ENCODE assay signal across 10 mouse cellular contexts in genomic region chr11:89028871-89029405, GRCm38 (mm10). TPM values are rescaled to one million over a fixed set of nuclear protein-coding genes. Genes with fewer than 3 reads are reported as not detected.
DNase-seq lines count a peak whose midpoint lies in the region; ATAC-seq and TF ChIP-seq lines count a peak whose summit lies in the region.
"Had no signal": no experiment of that assay in that cellular context is flagged by ENCODE, and none has a peak within 500 bp of the region (broad histone marks: within the 10 kb centered on the region; RNA-seq: fewer than 3 reads in every experiment).

No protein-coding gene starts in this region.

- no peak overlapping the region for H3K9ac ChIP-seq in kidney, embryonic 14.5 days (ENCODE audit: low read depth, low read length)
- no peak overlapping the region for H3K9ac ChIP-seq in heart, embryonic 16.5 days (ENCODE audit: low read length)
- H3K9ac ChIP-seq in lung, postnatal 0 days (replicated peaks; ENCODE audit: low read depth), result no peak overlapping the region
- peak overlapping the region; percentile 21; the same call in 1 of the 2 replicates for H3K9ac ChIP-seq in stomach, embryonic 16.5 days (ENCODE audit: low read length)
- H3K9ac ChIP-seq: limb, embryonic 12.5 days had no signal

- H3K4me1 ChIP-seq in kidney, embryonic 14.5 days (ENCODE audit: control insufficient read depth, insufficient read depth, low read length), result 0 out of 2 replicates have a peak, but pooled peaks cover 5% of the 10 kb centered on the region
- H3K4me1 ChIP-seq in heart, embryonic 16.5 days (ENCODE audit: control insufficient read depth, insufficient read depth, low read length), result peaks cover 18% of the 10 kb centered on the region
- H3K4me1 ChIP-seq in lung, postnatal 0 days (ENCODE audit: insufficient read depth, low read depth, low read length), result peaks cover 13% of the 10 kb centered on the region; the same call in 1 of the 2 replicates
- H3K4me1 ChIP-seq in stomach, embryonic 16.5 days (ENCODE audit: control insufficient read depth, insufficient read depth, low read length), result peaks cover 13% of the 10 kb centered on the region

- H3K4me2 ChIP-seq in kidney, embryonic 14.5 days (replicated peaks; ENCODE audit: low read depth, low read length), result no peak overlapping the region
- H3K4me2 ChIP-seq in heart, embryonic 16.5 days (ENCODE audit: low read depth, low read length), result 0 out of 2 replicates have a peak overlapping the region, but pooled peaks have one; percentile 6
- H3K4me2 ChIP-seq in lung, postnatal 0 days (replicated peaks; ENCODE audit: low read depth, low read length), result no peak overlapping the region
- no peak overlapping the region for H3K4me2 ChIP-seq in stomach, embryonic 16.5 days (ENCODE audit: low read depth, low read length)
- H3K4me2 ChIP-seq: limb, embryonic 12.5 days had no signal

- no peaks in the 10 kb centered on the region for H3K27me3 ChIP-seq in kidney, embryonic 14.5 days (ENCODE audit: control insufficient read depth, insufficient read depth, low read length)
- no peaks in the 10 kb centered on the region for H3K27me3 ChIP-seq in heart, embryonic 16.5 days (ENCODE audit: control insufficient read depth, insufficient read depth, low read length)
- H3K27me3 ChIP-seq in lung, postnatal 0 days (replicated peaks; ENCODE audit: insufficient read depth, low read length), result no peaks in the 10 kb centered on the region
- H3K27me3 ChIP-seq in stomach, embryonic 16.5 days (ENCODE audit: control insufficient read depth, insufficient read depth, low read length), result no peaks in the 10 kb centered on the region
- H3K27me3 ChIP-seq: limb, embryonic 12.5 days had no signal

- no peak for ATAC-seq in kidney, embryonic 14.5 days (ENCODE audit: low FRiP score, low TSS enrichment)
- peak; percentile 42; the same call in 1 of the 2 replicates for ATAC-seq in heart, embryonic 16.5 days (replicated peaks; ENCODE audit: extremely low read depth, insufficient read depth, low FRiP score)
- ATAC-seq in lung, postnatal 0 days, result peak; percentile 13; the same call in 1 of the 2 replicates
- no peak for ATAC-seq in stomach, embryonic 16.5 days (ENCODE audit: insufficient read depth, low FRiP score)
- ATAC-seq: forebrain, embryonic 16.5 days had no signal

- TF ChIP-seq EP300 in lung, postnatal 0 days (IDR thresholded peaks at IDR 0.05), result peak; percentile 80; the same call in 1 of the 2 replicates

- H3K4me3 ChIP-seq in kidney, embryonic 14.5 days (ENCODE audit: low read length), result no peak overlapping the region
- H3K4me3 ChIP-seq in heart, embryonic 16.5 days (ENCODE audit: low read length), result no peak overlapping the region
- H3K4me3 ChIP-seq in lung, postnatal 0 days (ENCODE audit: low read depth, low read length), result no peak overlapping the region
- no peak overlapping the region for H3K4me3 ChIP-seq in stomach, embryonic 16.5 days (replicated peaks; ENCODE audit: low read length)
- no peak overlapping the region for H3K4me3 ChIP-seq in layer of hippocampus, adult 2 months
- H3K4me3 ChIP-seq: limb, embryonic 12.5 days had no signal

- H3K9me3 ChIP-seq in kidney, embryonic 14.5 days (ENCODE audit: control insufficient read depth, low read length), result no peaks in the 10 kb centered on the region
- H3K9me3 ChIP-seq in heart, embryonic 16.5 days (replicated peaks; ENCODE audit: control insufficient read depth, low read length), result no peaks in the 10 kb centered on the region
- no peaks in the 10 kb centered on the region for H3K9me3 ChIP-seq in lung, postnatal 0 days (ENCODE audit: low read length)
- no peaks in the 10 kb centered on the region for H3K9me3 ChIP-seq in stomach, embryonic 16.5 days (replicated peaks; ENCODE audit: control insufficient read depth, low read length)
- H3K9me3 ChIP-seq: limb, embryonic 12.5 days had no signal

- 54% methylated on average over 10 of the region's 10 CpGs for WGBS in kidney, embryonic 14.5 days
- WGBS in heart, embryonic 16.5 days, result 16% methylated on average over 10 of the region's 10 CpGs
- WGBS in lung, postnatal 0 days, result 22% methylated on average over 10 of the region's 10 CpGs
- WGBS in stomach, embryonic 16.5 days, result 34% methylated on average over 10 of the region's 10 CpGs

- no peaks in the 10 kb centered on the region for H3K36me3 ChIP-seq in kidney, embryonic 14.5 days (ENCODE audit: control insufficient read depth, insufficient read depth, low read length)
- no peaks in the 10 kb centered on the region for H3K36me3 ChIP-seq in heart, embryonic 16.5 days (ENCODE audit: control insufficient read depth, insufficient read depth)
- H3K36me3 ChIP-seq in lung, postnatal 0 days (ENCODE audit: insufficient read depth, low read length), result no peaks in the 10 kb centered on the region
- no peaks in the 10 kb centered on the region for H3K36me3 ChIP-seq in stomach, embryonic 16.5 days (ENCODE audit: control insufficient read depth, insufficient read depth, low read length)
- H3K36me3 ChIP-seq: limb, embryonic 12.5 days had no signal

- intact Hi-C loops in left cerebral cortex, postnatal 36 days (cut with DNase I), result no loop called here

- no peak for DNase-seq in kidney, adult 9 months
- peak; percentile 44 for DNase-seq in lung, postnatal 0 days (ENCODE audit: low spot score)
- DNase-seq in frontal cortex, postnatal 36 days (ENCODE audit: low spot score in 2 of 2), result no peak
- no peak for DNase-seq in left cerebral cortex, postnatal 36 days (ENCODE audit: low spot score in 2 of 2)
- no peak for DNase-seq in layer of hippocampus, adult 2 months (ENCODE audit: low spot score in 2 of 2)

- TF ChIP-seq CTCF in lung, postnatal 0 days (IDR thresholded peaks at IDR 0.05), result no peak
- no peak for TF ChIP-seq CTCF in layer of hippocampus, adult 2 months (conservative IDR thresholded peaks at IDR 0.05)

- peak overlapping the region; percentile 42; the same call in 1 of the 2 replicates for H3K27ac ChIP-seq in kidney, embryonic 14.5 days (ENCODE audit: low read depth, low read length)
- peak overlapping the region; percentile 60 for H3K27ac ChIP-seq in heart, embryonic 16.5 days (ENCODE audit: low read length)
- peak overlapping the region; percentile 62 for H3K27ac ChIP-seq in lung, postnatal 0 days (ENCODE audit: low read length)
- peak overlapping the region; percentile 81 for H3K27ac ChIP-seq in stomach, embryonic 16.5 days (ENCODE audit: low read length)
- no peak overlapping the region for H3K27ac ChIP-seq in layer of hippocampus, adult 2 months
- H3K27ac ChIP-seq: limb, embryonic 12.5 days had no signal

RNA-seq across cellular contexts. Expression of gene Trim25, which starts 29.8 kb away (rescaled TPM):
- polyA plus RNA-seq in kidney, embryonic 14.5 days (2014; fragmentation: Nextera tagmentation; extraction: Ambion mirVana), result 11.5 and 13.2 TPM in 2 replicates
- 18.3 and 22.1 TPM in 2 replicates for polyA plus RNA-seq in heart, embryonic 16.5 days (2015; fragmentation: Nextera tagmentation; extraction: Ambion mirVana)
- polyA plus RNA-seq in lung, postnatal 0 days (2015; fragmentation: Nextera tagmentation; extraction: Ambion mirVana), result 23.5 and 24.3 TPM in 2 replicates
- polyA plus RNA-seq in stomach, embryonic 16.5 days (2015; fragmentation: Nextera tagmentation; extraction: Ambion mirVana), result 27.8 and 29.0 TPM in 2 replicates
- 1 to 10 TPM; 4.1 to 4.9 TPM for total RNA-seq in left cerebral cortex, postnatal 36 days (2021)
- total RNA-seq in layer of hippocampus, adult 2 months (2021), result 1 to 10 TPM; 4.8 to 4.9 TPM

RNA-seq across cellular contexts. Expression of gene Dgke, which starts 37.7 kb away (rescaled TPM):
- polyA plus RNA-seq in kidney, embryonic 14.5 days (2014; fragmentation: Nextera tagmentation; extraction: Ambion mirVana), result 3.2 and 5.3 TPM in 2 replicates
- 7.8 and 8.7 TPM in 2 replicates for polyA plus RNA-seq in heart, embryonic 16.5 days (2015; fragmentation: Nextera tagmentation; extraction: Ambion mirVana)
- polyA plus RNA-seq in lung, postnatal 0 days (2015; fragmentation: Nextera tagmentation; extraction: Ambion mirVana), result 3.4 and 3.6 TPM in 2 replicates
- polyA plus RNA-seq in stomach, embryonic 16.5 days (2015; fragmentation: Nextera tagmentation; extraction: Ambion mirVana), result 3.2 and 3.6 TPM in 2 replicates
- total RNA-seq in left cerebral cortex, postnatal 36 days (2021), result 10 to 100 TPM; 55.6 to 57.2 TPM
- total RNA-seq in layer of hippocampus, adult 2 months (2021), result 10 to 100 TPM; 49.5 to 49.7 TPM

RNA-seq across cellular contexts. Expression of gene Gm525, which starts 44.7 kb away (rescaled TPM):
- not detected in 2 replicates for polyA plus RNA-seq in kidney, embryonic 14.5 days (2014; fragmentation: Nextera tagmentation; extraction: Ambion mirVana)
- polyA plus RNA-seq in heart, embryonic 16.5 days (2015; fragmentation: Nextera tagmentation; extraction: Ambion mirVana), result 4.7 and 9.1 TPM in 2 replicates
- polyA plus RNA-seq in lung, postnatal 0 days (2015; fragmentation: Nextera tagmentation; extraction: Ambion mirVana), result 0.25 and 0.27 TPM in 2 replicates
- 1.3 and 2.1 TPM in 2 replicates for polyA plus RNA-seq in stomach, embryonic 16.5 days (2015; fragmentation: Nextera tagmentation; extraction: Ambion mirVana)
- not detected for total RNA-seq in left cerebral cortex, postnatal 36 days (2021)
- not detected for total RNA-seq in layer of hippocampus, adult 2 months (2021)
- polyA plus RNA-seq: forebrain, embryonic 16.5 days had no signal

RNA-seq across cellular contexts. Expression of gene Coil, which starts 58.9 kb away (rescaled TPM):
- polyA plus RNA-seq in kidney, embryonic 14.5 days (2014; fragmentation: Nextera tagmentation; extraction: Ambion mirVana), result 12.1 and 14.5 TPM in 2 replicates
- 9.4 and 9.7 TPM in 2 replicates for polyA plus RNA-seq in heart, embryonic 16.5 days (2015; fragmentation: Nextera tagmentation; extraction: Ambion mirVana)
- 5.6 and 5.8 TPM in 2 replicates for polyA plus RNA-seq in lung, postnatal 0 days (2015; fragmentation: Nextera tagmentation; extraction: Ambion mirVana)
- 10.1 and 10.7 TPM in 2 replicates for polyA plus RNA-seq in stomach, embryonic 16.5 days (2015; fragmentation: Nextera tagmentation; extraction: Ambion mirVana)
- 10 to 100 TPM; 20.6 to 21.1 TPM for total RNA-seq in left cerebral cortex, postnatal 36 days (2021)
- total RNA-seq in layer of hippocampus, adult 2 months (2021), result 10 to 100 TPM; 20.9 to 21.7 TPM

Comparison
In these comparisons a context has a peak if more than half of its experiments do, and no peak if none do; other contexts are left out.
1. ATAC-seq: peak in heart, embryonic 16.5 days (single experiment) and lung, postnatal 0 days (single experiment); none in kidney, embryonic 14.5 days (single experiment) and stomach, embryonic 16.5 days (single experiment).